Mouse (Mus musculus): ENCODE results near the gene Adamts13. TPM values are rescaled to one million over a fixed set of nuclear protein-coding genes. Genes with fewer than 3 reads are reported as not detected.

Gene Adamts13
- total RNA-seq (2021): 0.75 and 2.1 TPM in 2 replicates
- long read RNA-seq, experiment 1: 0 reads
- long read RNA-seq, experiment 2, partial matches to known transcripts: 1 of 1 reads
- long read RNA-seq, experiment 2, other reads (novel, unspliced or antisense): 0 of 1 reads

DNA sequence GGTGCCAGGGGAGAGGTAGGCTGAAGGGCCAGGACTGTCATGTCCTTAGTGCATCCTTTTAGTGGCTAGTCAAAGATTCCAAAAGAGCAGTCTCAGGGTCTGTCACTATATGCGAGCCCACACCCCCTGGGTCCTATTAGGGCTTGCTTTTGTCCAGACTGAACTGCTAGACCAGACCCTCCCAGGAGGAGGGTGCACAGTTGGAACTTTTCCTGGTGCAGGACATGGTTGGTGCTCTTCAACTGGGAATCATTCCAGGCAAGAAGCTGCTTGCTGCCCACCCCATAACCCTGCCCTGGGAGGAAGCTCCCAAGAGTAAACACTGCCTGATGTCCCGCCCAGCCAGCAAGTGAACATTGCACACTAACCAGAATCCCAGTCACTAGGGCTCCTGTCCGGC is at the start of gene Adamts13:
Gene Adamts13 (plus strand): TSS at position 301 of the 400 bp plus-strand sequence.
- no peak for DNase-seq

DNA sequence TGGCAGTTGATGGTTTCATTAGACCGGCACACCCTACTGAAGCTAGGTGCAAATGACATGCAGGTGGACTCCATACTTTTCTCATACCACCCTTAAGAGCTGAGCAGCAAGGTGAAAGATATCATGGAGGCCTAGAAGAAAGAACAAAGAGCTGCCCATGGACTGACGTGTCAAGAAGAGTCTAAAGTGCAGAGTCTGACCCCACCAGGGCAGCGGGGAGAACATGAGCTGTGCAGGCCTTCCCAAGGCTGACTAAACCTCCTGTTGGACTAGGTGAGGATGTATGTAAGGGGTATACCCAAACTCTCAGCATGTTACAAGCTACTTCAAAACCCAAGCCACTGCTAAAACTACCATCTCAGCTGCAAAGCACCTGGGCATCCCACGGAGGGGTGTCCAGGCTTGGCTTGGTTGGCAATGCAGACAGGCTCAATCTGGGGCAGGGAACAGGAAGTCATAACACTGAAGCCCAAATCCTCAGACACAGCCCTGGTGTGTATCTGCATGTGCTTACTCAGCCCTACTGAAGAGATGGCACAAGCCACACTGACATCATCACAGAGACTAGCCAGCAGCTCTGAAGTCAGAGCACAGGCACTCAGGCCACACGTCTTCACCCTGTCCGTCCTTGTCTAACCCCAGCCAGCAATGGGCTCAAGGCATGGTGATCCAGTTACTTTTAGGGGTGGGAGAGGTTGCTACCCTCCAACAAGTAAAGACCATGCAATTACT is 45.3 kb upstream of the Adamts13 start:
- DNase-seq: no peak

DNA sequence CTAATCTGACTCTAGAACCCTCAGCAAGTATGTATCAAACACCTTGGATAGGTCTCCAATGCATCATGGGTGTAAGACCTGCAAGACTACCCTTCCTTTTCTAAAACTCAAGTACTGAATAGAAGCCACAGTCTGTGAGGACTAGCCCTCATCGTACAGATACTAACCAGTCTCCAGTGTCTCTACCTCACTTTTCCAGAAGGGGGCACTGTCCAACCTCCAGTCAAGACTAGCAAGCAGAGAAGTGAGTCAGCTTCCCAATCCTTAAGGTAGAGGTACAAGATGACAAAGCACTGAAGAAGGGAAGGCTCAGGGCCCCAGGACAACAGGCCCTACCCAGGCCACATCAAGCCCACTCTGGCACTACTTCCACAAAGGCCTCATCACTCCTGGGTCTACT is 42.8 kb upstream of the Adamts13 start:
- peak; percentile 85 for DNase-seq

DNA sequence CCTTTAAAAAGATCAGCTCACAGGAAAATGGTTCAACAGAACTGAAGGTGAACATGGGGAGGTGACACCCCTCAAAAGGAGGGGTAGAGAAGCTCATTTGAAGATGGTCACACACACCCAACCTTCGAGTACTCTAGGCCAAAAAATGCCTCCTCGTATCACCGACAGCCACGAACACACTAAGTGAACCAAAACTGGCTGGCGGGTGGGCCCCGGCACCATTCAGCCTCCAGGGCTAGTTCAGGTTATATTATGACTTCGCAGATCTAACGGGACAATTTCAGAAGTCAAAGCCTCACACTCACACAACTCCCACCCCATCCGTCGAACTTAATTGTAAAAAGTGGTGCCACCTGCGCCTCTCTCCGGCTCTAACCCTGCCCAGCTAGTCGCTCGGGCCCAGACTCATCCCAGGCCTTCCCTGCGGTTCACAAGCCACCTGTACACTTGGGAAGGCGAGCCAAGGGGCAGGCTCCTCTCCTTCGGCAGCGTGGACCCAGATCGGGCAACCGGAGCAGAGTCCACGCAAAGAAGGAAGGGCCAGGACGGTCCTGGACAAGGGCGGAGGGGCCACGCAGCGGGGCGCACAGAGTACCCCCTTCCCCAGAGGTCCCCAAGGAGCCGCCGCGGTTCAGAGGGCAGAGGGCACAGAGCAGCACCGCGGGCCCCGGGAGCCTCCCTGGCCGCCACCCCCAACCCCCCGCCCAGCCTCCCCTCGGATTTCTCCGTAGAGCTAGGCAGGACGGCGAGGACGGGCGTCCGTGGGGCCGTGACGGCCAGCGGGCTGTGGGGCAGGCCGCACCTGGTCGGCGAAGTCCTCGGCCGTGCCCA is 40.5 kb upstream of the Adamts13 start:
- peak; percentile 57 for DNase-seq

DNA sequence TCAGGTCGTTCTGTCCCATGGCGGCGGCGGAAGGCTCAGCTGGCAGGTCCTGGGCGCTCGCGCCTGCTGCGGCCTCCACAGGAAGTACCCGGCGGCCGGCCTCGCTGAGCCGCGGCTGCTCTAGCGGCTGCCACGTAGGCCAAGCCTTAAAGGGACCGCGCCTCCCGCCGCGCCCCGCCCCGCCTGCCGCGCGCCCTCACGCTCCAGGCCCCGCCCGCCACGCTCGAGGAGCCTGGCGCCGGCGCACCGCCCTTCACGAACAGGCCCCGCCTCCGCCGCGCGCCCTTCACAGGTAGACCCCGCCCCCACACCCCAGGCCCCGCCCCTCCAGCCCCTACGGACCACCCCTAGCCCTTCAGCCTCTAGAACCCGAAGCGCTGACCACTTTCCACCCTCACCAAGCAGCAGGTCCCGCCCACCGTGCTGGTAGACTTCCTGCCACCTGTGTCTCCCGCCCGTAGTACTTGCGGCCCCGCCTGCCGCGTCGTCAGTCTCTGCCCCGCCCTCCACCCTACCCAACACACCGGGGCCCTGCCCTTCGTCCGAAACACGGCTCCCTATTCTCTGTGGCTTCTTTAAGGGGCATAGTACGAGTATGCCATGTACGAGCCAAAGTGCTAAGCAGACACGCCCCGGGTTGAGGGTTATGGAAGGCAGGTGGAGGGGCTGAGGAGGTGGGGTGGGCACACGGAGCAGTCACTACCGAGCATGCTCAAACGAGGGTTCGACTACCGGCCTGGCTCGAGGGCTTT is 39.7 kb upstream of the Adamts13 start, which contains the start of the genes Surf4 and Stkld1:
Gene Surf4 (minus strand): TSS at position 625 of the 752 bp plus-strand sequence.
Gene Stkld1 (plus strand): TSS at position 744 of the 752 bp plus-strand sequence.
- peak; percentile 96 for DNase-seq

DNA sequence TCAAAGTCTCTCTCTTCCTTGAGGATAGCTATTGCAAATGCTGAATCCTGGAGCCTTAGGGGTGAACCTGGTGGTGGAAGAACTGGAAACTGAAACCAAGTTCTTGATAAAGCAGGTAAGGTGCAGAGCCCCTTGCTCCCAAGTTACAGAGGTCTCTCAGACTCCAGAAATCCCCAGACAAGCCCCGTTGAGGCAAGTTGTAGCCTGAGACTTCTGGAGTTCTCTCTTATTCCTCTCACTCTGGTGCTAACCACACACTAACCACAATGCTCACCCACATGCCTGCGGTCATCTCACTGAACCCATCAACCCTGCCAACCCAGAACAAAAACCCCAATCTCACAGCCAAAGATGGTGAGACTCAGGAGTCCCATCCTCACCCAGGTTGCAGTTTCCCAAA is 37.9 kb upstream of the Adamts13 start:
- no peak for DNase-seq

DNA sequence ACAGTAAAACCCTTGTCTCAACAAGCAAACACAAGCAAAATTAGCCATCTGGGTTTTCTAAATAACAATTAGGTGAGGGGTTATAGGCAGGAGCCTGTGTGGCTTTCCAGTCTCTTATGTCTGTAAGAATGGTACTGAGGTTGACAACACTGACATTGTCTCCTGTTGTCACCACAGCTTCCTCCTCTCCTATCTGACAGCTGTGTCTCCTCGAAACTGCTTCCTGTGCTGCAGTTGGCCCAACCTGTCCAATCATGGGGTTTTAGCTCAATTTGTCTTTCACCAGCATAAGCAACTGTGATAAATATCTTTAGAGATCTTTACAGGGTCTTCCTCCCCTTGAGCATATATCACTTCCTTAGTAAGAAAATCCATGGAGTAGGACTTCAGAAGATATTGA is 36.8 kb upstream of the Adamts13 start:
- no peak for DNase-seq

DNA sequence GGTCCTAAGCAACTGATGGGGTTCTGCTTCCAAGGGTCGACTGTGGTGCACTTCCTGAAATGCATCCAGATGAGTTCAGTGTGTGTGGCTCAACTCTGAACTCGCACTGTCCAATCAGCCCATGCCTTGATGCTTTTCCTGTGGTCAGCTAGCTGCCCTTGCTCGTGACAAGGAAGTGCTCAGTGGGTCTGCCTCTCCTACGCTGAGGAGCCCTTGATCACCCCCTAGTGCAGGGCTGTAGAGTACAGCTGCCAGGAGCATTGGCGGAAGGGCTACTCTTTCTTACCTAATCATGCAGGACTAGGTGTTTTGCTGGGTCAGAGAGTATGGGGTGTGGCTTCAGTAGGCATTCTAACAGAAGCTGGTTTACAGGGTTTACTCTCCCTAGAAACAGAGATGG is 31.7 kb upstream of the Adamts13 start:
- DNase-seq: no peak

DNA sequence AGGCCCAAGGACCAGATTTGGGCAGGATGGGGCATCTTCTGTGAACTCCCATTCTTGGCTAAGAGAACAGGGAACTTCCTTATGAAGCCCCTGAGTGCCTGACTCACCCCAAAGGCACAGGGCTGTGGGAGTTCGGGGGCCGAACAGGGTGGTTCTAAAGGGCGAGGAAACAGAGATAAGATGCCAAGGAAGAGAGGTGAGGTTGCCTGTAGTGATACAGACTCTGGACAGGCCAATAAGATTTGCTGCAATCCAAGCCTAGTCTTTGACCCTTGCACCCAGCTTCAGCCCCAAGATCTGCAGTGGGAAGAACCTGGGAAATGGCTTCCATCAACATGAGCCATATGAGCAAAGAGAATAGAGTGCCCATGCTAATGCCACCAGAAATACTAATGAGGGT is 30.0 kb upstream of the Adamts13 start:
- DNase-seq: no peak

DNA sequence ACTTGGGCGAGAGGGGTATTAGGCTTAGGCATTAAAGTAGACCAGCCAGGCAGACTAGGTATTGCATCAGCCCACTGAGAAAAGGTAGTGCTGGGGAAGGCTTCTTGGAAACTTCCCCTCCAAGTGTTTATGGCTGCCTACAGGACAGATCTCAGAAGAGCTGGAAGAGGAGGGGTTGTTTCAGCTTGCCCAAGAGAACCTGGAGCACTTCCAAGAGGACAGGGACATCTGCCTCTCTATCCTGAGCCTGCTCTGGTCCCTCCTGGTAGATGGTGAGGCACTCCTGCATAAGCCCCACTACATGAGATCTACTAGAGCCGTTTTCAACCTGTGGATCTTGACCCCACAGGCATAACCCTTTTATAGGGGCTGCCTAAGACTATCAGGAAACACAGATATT is 22.8 kb upstream of the Adamts13 start:
- no peak for DNase-seq

DNA sequence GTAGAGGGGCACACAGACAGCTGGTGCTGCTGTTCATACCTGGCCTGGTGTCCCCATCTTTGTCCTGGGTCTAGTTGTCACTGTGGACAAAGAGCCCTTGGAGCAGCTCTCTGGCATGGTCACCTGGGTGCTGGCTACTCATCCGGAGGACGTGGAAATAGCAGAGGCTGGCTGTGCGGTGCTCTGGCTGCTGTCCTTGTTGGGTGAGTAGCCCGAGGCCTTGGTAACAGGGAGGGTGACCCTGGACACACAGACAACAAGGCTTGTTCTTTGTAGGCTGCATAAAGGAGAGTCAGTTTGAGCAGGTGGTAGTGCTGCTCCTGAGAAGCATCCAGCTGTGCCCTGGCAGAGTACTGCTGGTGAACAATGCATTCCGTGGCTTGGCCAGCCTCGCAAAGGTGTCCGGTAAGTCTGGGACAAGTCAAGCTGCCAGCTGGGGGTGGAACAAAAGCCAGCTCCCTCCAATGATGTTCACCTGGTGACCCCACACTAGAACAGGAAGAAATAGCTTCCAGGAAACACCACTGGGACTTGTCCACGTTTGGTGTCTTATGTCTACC is 21.8 kb upstream of the Adamts13 start:
- DNase-seq: peak; percentile 48

DNA sequence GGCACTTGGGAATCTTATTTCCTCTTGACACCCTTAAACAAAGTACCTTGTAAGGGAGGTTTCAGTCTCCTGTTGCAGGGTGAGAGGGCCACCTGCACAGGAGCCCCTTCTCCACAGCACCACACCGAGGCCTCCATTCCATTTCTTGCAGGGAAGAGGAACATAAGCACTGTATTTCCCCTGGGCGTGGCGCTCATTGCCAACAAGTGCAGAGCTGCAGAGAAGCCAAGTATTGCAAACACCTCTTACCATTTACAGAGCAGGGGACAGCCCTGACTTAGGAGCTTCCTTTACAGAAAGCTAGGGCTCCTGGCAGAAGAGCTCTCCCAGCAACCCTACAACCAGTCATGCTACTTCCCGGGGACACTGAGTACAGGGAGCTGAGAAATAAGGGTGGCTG is 21.0 kb upstream of the Adamts13 start:
- DNase-seq: peak; percentile 34

DNA sequence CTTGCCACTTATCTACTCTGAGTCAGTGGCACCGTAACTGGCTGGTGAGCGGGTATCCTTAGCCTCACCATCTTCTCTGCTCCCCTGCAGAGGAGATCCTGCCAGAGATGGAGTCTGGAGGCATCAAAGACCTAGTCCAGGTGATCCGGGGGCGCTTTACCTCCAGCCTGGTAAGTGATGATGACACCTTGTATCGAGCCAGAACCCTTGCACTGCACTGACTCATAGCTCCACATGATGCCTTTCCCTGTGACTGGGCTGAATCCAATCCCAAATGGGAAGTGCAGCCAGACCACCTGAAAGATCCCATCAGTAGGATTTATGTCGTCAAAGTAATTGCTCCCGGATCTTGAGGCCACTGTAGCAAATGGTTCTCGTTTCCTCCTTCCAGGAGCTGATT is 20.4 kb upstream of the Adamts13 start:
- DNase-seq: no peak

DNA sequence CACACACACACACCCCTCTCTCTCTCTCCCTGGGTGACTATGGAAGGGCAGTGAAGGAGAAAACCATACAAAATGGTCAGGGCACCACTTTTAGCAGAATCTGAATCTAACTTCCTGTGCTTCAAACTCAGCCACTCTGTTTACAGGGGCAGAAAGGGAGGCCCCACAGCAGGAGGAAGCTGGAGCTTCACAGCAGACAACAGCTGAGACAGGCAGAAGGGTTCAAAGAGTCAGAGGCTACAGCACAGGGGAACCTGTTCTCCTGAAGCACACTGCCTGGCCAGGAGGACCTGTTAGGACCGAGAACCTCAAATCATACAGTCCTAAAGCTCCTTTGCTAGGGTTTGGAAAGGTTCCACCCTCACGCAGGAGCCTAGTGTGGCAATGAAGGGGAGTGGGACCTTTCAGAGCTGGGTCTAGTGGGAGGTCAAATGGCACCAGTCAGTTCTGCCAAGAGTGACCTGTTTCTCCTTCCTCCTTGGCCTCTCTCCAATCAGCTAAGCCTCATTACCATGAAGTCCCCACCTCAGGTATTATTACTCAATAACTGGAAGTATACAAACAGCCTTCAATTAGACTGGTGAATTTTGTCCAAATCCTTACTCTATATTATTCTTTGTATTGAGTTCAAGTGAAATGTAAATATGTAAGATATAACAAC is 18.4 kb upstream of the Adamts13 start:
- no peak for DNase-seq

DNA sequence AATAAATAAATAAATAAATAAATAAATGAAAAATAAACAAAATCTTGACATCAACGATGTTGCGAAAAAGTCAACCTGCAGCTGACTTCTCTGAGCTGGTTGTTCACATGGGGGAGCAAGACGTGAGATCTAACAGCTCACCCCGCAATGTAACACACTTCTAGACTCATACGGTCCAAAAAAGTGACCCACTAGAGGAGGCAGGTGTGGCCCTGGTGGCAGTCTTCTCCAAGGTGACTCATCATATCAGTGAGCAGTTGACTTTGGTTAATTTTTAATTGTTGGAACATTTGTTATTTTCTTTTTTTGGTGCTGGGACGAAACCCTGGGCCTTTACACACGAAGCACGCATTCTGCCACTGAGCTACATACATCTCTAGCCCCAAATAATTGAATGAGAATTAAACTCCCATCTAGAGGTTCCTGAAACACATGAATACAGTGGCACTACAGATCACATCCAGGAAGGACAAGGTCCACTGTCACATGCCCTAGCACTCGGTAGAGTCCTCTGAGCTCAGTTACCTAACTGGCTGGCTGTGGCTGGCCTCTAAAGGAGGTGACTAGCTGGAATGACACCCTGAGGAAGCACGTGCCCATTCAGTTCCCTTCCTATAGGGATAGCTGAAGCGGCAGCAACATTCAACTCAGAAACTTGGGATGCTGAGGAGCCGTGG is 16.3 kb upstream of the Adamts13 start:
- DNase-seq: no peak

DNA sequence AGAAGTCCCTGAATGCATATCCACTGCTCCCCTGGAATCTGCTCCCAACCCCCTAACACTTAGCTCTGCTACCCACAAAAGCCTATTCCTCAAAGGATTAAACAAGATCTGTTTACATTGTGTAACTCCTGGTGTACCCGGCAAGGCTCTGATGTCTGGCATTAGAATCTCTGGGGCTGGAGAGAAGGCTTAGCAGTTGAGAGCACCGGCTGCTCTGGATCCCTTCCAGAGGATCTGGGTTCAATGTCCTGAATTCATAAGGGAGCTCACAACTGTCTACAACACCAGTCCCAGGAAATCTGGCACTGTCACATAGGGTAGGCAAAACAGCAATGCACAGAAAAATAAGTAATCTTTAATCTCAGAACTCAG is 15.7 kb upstream of the Adamts13 start:
- DNase-seq: no peak

DNA sequence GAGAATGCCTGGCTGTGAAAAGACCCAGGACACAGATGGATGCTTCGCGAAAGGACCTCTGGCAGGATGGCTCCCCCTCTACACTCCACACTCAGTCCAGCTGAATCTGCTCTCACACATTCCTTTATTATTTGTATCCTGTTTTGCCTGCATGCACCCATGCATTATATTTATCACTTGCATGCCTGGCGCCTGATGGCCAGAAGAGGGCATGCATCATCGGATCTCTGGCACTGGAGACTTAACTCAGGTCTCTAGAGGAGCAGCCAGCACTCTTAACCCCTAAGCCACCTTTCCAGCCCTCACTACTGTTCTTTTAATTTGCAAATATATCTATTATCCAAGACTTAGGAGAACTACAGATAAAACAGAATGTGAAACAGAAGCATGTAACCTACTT is 12.5 kb upstream of the Adamts13 start:
- no peak for DNase-seq

DNA sequence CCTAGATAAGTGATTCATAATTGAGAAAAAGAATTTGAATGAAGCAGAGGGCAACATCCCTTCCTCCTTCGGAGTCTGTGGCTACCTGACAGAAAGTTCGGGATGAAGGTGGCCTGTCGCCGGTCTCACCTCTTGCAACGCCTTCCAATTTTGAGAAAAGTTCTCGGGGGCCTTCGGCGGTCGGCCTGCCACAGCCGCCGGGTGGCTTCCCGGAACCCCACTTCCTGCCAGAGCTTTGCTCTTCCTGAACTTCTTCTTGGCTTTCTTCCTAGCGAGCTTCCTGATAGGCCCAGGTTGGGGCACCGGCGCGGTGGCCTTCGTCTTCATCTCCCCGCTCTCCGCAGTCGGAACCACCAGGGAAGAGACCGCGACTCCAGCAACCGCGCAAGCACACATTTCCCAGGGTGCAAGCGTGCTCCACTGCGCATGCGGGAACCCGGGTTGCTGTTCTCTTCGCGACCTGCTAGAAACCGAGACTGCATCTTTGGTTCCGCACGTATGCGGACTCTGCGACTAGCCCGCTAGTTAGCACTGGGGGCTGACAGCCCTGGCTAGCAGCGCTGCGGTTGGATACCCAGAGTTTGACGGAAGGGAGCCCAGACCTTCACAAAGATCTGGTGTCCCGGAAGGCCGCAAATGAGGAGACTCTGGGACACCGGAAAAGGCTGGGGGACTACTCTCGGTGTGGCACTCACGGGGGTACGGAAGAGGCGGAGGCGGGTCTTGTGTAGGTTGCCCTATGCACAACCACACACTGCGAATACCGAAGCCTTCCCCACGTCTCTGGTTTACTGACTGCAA is 9.1 kb upstream of the Adamts13 start, which contains the start of gene Rexo4:
Gene Rexo4 (minus strand): TSS at position 464 of the 801 bp plus-strand sequence.
- peak; percentile 96 for DNase-seq

DNA sequence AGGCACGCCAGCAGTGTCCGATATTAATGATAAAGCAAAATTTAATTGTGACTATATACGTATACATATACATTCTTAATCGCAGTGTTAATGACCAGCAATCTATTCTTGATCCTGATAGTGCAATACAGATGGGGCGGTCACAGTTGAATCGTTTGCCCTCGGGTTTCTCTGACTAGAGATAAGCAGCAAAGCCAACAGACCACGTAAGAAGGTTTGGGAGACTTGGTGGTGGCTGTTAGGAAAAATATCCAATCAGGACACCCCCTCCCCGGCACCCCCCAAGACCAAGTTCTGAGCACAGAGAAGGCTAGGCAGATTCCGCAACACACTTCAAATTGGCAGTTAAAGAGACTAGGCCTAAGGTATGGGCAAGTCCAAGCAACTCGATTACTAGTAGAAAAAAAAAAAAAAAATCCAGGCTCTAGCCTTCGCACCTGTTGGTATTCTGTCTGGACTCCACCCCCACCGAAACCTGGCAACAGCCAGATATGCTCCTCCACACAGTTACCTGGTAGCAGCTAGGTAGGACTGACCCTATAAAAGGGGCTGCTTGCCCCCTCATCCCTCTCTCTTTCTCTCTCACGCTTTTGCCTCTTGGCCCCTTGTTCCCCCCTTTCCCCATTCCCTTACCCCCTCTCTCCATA is 8.4 kb upstream of the Adamts13 start:
- DNase-seq: peak; percentile 11

DNA sequence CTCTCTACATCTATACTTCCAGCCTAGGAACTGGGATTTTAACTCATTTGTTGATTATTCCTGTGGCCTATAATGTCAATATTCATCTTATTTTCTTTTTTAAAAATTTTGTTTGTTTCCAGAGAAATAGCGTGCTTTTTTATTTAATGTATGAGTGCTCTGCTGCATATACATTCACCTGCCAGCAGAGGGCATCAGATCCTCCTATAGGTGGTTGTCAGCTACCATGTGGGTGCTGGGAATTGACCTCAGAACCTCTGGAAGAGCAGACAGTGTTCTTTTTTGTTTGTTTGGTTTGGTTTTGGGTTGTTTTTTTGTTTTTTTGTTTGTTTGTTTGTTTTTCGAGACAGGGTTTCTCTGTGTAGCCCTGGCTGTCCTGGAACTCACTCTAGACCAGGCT is 6.0 kb upstream of the Adamts13 start:
- no peak for DNase-seq

Data from adrenal gland, postnatal 14 days (tissue).